Mouse (Mus musculus) liver, adult 2 months (tissue): ENCODE results near the gene Cmtm7.

Source experiments
- CTCF ChIP-seq: fragments of 200-500 bp; IDR thresholded peaks from 2 replicates; pipeline ENCODE4 v1.5.1; 2011; ENCODE audit warnings: low read depth, low read length, control low read depth
- POLR2A ChIP-seq: fragments of 200-500 bp; IDR thresholded peaks from 2 replicates; pipeline ENCODE4 v1.6.1; 2011; ENCODE audit warnings: low read length, control low read depth; ENCODE audit not compliant: insufficient read depth; ENCODE audit errors: extremely low read depth

DNA sequence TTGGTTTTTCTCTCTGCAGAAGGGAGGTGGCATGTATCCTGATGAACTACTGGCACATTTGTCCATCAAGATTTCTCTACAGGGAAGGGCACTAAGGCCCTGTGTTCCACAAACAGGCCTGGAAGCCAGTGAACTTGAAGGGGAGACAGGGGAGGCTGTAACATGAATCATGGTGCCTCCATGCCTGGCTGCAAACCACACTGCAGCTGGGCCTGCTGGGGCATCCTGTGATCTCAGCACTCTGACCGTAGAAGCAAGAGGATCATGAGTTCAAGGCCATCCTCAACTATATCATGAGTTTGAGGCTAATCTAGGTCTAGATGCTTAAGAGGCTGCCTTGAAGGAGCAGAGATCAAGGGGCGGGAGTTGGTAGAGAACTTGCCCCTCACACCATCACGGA is 5.3 kb downstream of the Cmtm7 start:
- TF ChIP-seq CTCF (no peak), POLR2A (no peak)
